Mouse (Mus musculus) embryo, embryonic 10.5 days (tissue): ENCODE results near the gene Obox1.
"Not testable (repeated sequence)": the region's sequence is repeated elsewhere in the genome, so short reads cannot be mapped to it uniquely, and the experiment has no call there.

Source experiments
- DNase-seq: peaks from one replicate; pipeline ENCODE4 v3.0.0-alpha.2; 2015; ENCODE audit warnings: low spot score

Gene Obox1

GRCm38 (mm10) chr7:15388421-15388998 lies at the start of gene Obox1, which contains the start of gene Obox2:
Obox1 (plus strand) TSS chr7:15388948.
Obox2 (plus strand) TSS chr7:15388721.
- not testable (repeated sequence) for DNase-seq

- not testable (repeated sequence) for DNase-seq
Measured at GRCm38 (mm10) chr7:15399147-15399874, 10.6 kb downstream of the Obox1 start.

GRCm38 (mm10) chr7:15406816-15407215 lies 18.1 kb downstream of the Obox1 start:
- not testable (repeated sequence) for DNase-seq

- not testable (repeated sequence) for DNase-seq
Measured at GRCm38 (mm10) chr7:15418046-15418445, 29.3 kb downstream of the Obox1 start.

- not testable (repeated sequence) for DNase-seq
Measured at GRCm38 (mm10) chr7:15425537-15425936, 36.8 kb downstream of the Obox1 start.

- not testable (repeated sequence) for DNase-seq
Measured at GRCm38 (mm10) chr7:15509411-15509810, 120.7 kb downstream of the Obox1 start.
